Mouse (Mus musculus) testis, postnatal 10 days (tissue): ENCODE results near the gene Bcas3.

Experiments used
- DNase-seq: peaks from one replicate; pipeline ENCODE4 v3.0.0; 2021; ENCODE audit warnings: low spot score

Gene Bcas3

GRCm38 (mm10) chr11:85754631-85755502, 401.9 kb downstream of the Bcas3 start:
- no peak for DNase-seq

- no peak for DNase-seq
Observed at GRCm38 (mm10) chr11:85755503-85756044, 402.6 kb downstream of the Bcas3 start.

DNA sequence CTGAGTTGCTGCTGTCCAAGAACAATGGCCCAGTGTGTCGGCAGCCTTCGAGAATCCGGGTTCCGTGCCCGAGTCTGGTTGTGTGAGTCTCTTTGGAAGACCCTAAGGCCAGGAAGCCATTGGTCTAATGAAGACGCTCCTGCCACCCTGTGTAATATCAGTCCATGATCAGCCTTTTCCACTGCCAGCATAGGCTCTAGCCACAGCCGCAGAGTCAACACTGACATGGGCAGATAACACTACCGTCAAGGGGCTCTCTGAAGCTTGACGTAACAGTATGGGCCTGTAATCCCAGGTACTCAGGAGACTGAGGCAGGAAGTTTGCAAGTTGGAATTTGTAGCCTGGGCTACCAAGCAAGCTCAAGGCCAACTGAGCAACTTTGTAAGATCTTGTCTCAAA, 405.9 kb downstream of the Bcas3 start:
- DNase-seq = no peak

- DNase-seq = no peak
Observed at GRCm38 (mm10) chr11:85759634-85760439, 406.9 kb downstream of the Bcas3 start.

- DNase-seq = peak; percentile 82
Observed at GRCm38 (mm10) chr11:85760486-85761141, 407.6 kb downstream of the Bcas3 start.

GRCm38 (mm10) chr11:85761170-85761569, 408.2 kb downstream of the Bcas3 start:
- DNase-seq = no peak

GRCm38 (mm10) chr11:85763655-85764054, 410.7 kb downstream of the Bcas3 start:
- DNase-seq = no peak

DNA sequence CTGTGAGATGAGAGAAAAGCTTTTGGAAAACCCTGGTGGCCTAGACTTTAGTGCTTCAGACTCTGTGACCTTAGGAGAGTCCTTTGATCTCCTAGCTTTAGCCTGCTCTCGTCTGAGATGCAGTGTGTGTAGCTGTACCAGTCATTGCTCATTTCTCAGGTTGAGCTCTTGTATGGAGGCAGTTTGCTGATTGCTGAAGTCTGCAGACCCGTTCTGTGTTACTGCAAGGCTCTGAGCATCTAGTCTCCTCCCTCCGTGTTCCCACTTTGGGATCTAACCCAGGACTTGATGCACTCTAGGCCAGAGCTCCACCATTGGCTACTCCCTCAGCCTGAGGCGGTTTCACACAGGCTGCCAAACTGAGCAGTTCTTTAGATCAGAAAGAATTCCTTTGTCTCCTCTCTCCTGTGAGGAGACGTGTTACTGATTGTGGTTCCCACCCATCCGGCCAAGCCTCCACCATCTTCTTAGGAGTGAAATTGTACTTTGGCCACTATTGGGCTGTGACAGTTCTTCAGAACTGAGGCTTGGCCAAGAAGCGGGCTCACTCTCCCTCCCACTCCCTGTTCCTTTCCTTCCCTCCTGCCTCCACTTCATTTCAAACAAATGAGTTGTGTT, 413.2 kb downstream of the Bcas3 start:
- peak; percentile 56 for DNase-seq

- DNase-seq = no peak
Observed at GRCm38 (mm10) chr11:85766811-85767210, 413.8 kb downstream of the Bcas3 start.

GRCm38 (mm10) chr11:85769740-85770139, 416.8 kb downstream of the Bcas3 start:
- no peak for DNase-seq

DNA sequence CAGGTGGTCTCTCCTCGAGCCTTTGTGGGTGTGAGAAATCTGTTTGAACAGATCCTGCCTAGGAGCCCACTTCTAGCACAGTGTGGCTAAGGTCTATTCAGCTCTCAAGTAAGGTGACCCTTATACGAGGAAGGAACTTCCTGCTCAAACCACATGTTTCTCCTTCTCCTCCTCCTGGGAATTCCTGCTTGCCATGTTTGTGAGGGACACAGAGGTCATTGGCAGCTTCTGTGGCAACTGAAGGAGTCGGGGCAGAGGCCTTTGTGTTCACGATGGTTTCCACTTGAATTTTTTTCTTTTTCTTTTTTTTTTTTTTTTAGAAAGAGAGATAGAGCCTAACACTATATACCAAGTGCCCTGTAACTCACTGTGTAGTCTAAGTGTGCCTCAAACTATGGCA, 420.4 kb downstream of the Bcas3 start:
- no peak for DNase-seq

DNA sequence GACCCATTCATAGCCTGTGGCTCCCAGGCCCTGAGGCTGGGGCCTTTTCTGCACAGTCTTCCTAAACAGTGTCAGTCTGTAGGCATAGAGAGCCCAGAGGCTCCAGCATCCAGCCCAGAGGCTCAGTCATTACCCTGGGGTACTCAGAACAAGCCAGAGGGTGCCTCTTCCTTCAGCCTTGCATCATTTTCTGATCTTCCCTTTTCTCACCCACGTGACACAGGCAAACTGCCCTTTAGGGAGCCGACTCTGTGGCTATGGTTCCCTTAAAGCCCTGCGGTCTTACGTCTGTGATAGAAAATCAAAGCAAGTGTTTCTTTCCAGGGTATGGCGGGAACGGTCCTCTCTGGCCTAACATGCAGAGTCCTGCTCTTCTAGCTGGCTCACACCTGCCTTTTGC, 421.7 kb downstream of the Bcas3 start:
- no peak for DNase-seq

- DNase-seq = no peak
Observed at GRCm38 (mm10) chr11:85775492-85775891, 422.5 kb downstream of the Bcas3 start.

GRCm38 (mm10) chr11:85776861-85777360, 423.9 kb downstream of the Bcas3 start:
- no peak for DNase-seq

GRCm38 (mm10) chr11:85777950-85778349, 425.0 kb downstream of the Bcas3 start:
- no peak for DNase-seq

DNA sequence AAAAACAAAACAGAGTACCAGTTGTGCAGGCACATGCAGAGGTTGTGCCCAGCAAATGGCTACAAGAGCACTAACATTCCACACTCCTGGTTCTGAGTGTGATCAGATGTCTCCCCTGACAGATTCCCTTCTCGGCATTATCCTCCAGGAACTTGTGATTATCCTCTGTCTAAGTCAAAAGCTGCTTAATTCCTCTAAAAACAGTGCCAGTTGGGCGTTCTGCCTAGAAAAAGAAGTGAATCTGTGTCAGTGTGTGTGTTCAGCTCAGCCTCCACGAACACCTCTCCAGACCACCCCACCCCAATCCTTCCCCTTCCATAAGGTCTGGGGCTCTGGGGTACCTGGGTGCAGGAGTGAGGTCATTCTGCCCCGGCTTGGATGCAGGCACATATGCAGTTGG, 427.3 kb downstream of the Bcas3 start:
- no peak for DNase-seq

DNA sequence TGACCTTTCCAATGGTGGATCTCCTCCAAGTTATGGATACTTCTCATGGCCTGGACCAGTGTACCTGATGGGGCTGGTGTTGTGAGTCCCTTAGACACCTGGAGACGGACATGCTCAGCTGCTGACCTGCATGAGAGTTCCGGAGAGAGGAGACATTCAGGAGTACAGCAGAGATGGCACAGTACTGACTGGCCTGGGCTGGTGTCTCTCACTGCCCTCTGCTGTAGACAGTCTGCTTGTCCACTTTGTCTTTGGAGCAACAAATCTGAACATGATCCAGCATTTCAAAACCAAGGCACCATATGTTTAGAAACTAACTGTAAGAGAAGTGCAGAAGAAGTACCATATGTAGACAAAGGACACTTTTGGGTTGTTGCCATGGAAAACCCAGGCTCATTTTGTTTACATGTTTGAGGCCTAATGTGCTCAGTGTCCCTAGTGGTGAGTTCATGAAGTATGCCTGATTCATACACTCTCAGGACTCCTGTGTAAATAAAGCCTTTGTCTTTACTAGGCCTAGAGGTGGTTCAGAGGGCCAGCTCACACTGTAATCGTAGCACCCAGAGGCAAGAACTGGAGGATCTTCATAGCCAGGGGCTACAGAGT, 433.2 kb downstream of the Bcas3 start:
- no peak for DNase-seq

- DNase-seq = no peak
Observed at GRCm38 (mm10) chr11:85789750-85790149, 436.8 kb downstream of the Bcas3 start.

DNA sequence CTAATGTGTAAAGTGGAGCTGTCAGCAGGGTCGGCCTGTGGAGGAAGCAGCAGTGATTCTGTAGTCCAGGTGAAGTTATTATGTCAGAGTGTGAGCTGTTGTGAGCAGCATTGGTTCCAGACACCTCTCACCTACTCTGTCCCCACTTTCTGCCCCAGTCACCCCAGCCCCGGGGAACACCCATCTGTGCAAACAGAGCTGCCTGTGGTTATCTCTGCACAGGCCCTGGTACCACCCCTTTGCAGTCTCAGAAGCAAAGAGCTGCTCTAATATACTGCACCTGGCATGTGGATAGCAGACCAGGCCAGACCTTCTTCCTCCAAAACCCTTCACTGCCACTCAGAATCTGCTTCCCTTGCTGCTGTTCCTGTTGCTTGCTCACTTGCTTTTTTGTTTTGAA, 437.3 kb downstream of the Bcas3 start:
- no peak for DNase-seq

GRCm38 (mm10) chr11:85791212-85791611, 438.2 kb downstream of the Bcas3 start:
- no peak for DNase-seq

DNA sequence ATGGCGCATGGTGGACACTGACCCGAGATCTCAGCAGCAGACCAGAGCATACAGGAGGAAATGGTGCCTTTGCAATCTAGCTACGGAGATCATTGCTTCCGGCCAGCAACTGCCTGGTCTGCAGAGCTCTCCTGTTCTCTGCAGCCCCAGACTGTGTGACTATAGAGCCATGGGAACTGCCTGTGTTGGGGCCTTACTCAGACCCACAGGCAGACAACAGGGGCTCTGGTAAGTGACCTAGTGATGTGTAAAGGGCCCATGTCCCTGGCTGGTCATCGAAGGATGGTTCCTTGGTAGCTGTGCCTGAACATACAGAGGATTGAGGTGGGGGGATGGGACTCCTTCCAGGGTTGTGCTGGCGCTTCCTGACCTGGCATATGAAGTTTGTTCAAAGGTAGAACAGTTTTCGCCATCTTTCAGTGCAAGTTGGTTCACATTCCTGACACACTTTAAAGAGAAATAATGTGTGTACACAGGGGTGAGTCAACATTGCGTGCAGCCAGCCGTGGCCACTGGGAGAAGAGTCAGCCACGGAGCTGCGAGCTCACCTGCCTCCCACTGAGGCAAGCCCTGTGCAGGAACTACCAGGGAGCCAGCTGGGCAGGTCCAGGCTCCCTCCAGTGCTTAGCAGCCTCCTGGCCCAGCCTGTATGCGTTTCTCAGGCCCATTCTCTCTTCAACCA, 439.7 kb downstream of the Bcas3 start:
- no peak for DNase-seq
